Mouse (Mus musculus): ENCODE measurements around the gene Atcay.

DNA sequence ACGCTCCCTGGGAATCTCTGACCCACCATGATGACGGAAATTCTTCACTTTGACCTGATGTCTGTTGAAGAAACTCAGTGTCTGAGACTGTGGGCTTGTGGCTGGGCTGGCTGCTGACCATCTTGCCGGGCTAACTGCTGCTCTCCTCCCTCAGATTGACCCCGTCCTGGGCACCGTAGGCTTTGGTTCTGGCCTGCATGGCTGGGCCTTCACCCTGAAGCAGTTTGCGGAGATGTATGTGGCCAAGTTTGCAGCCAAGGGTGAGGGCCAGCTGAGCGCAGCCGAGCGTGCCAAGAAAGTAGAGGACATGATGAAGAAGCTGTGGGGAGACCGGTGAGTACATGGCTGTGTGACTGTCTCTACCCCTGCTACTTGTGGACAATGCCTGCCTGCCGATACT is 51.7 kb downstream of the Atcay start:
- TF ChIP-seq CTCF (IDR thresholded peaks at IDR 0.05; ENCODE audit: extremely low read depth, insufficient read depth, insufficient read length, insufficient replicate concordance) (no peak), POLR2A (IDR thresholded peaks at IDR 0.05; ENCODE audit: low read depth, low read length) (no peak)

Measured in spleen, adult 2 months (tissue).